Mouse (Mus musculus) megakaryocyte, embryonic 14.5 days (primary cell): ENCODE measurements at regions not wholly inside any gene's neighbourhood (a gene's known extent, or its start where the extent isn't known, plus 50 kb on each side); places are given as distances from the start of the nearest gene placed in this dataset.

Experiments
- H3K27me3 ChIP-seq: replicated peaks from 2 replicates; pipeline ENCODE3; 2012; ENCODE audit warnings: inconsistent platforms
- H3K36me3 ChIP-seq: replicated peaks from 2 replicates; pipeline ENCODE3; 2012; ENCODE audit warnings: low read length, inconsistent platforms, mixed read lengths
- H3K4me1 ChIP-seq: 2 replicates; pipeline ENCODE4 v1.6.1; 2012; ENCODE audit warnings: inconsistent platforms
- H3K4me3 ChIP-seq: replicated peaks from 2 replicates; pipeline ENCODE3; 2012; ENCODE audit warnings: moderate library complexity, mild to moderate bottlenecking, inconsistent platforms
- H3K9me3 ChIP-seq: 2 replicates; pipeline ENCODE4 v1.6.1; 2012; ENCODE audit warnings: inconsistent platforms
- FLI1 ChIP-seq: IDR thresholded peaks from 2 replicates; pipeline ENCODE4 v1.6.1; 2012; ENCODE audit warnings: low read length, inconsistent platforms, mixed read lengths
- GATA1 ChIP-seq: IDR thresholded peaks from 3 replicates; pipeline ENCODE4 v1.6.1; 2012; ENCODE audit warnings: mixed read lengths, low read length, inconsistent platforms, borderline replicate concordance

DNA sequence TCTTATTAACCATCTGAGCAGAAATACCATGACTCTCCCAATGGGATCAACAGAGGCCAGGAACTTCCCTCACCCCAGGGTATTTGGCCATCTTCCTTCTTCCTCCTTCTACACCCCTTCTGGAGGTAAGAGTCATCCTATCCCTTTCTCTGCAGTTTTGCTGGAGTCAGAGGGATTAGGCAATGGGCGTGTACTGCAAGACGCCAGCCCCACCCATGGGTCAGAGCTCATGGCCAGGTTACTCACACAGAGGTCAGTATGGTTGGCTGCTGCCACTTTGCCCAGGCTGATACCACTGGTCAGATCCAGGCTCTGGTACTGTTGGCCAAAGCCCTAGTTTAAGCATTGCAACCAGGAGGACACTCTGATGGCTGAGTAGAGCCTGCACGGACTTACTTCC, 157.3 kb upstream of the Nrip1 start:
- Histone ChIP-seq H3K4me1 (peaks cover 13% of the 10 kb centered on the region), H3K36me3 (no peaks in the 10 kb centered on the region), H3K4me3 (no peak overlapping the region), H3K27me3 (no peaks in the 10 kb centered on the region), H3K9me3 (no peaks in the 10 kb centered on the region)
- no peak for TF ChIP-seq FLI1
- TF ChIP-seq GATA1: no peak

- H3K4me3 ChIP-seq: no peak overlapping the region
- TF ChIP-seq FLI1 (no peak), GATA1 (no peak)
- peaks cover 22% of the 10 kb centered on the region for H3K4me1 ChIP-seq
- H3K9me3 ChIP-seq: no peaks in the 10 kb centered on the region
- no peaks in the 10 kb centered on the region for H3K27me3 ChIP-seq
- H3K36me3 ChIP-seq: no peaks in the 10 kb centered on the region
Measured at GRCm38 (mm10) chr16:76529613-76530012, 156.0 kb upstream of the Nrip1 start.

GRCm38 (mm10) chr16:76527106-76527949, 153.7 kb upstream of the Nrip1 start:
- no peak for TF ChIP-seq GATA1
- no peak for TF ChIP-seq FLI1
- H3K27me3 ChIP-seq: no peaks in the 10 kb centered on the region
- H3K9me3 ChIP-seq: no peaks in the 10 kb centered on the region
- no peak overlapping the region for H3K4me3 ChIP-seq
- peaks cover 19% of the 10 kb centered on the region for H3K4me1 ChIP-seq
- H3K36me3 ChIP-seq: no peaks in the 10 kb centered on the region

DNA sequence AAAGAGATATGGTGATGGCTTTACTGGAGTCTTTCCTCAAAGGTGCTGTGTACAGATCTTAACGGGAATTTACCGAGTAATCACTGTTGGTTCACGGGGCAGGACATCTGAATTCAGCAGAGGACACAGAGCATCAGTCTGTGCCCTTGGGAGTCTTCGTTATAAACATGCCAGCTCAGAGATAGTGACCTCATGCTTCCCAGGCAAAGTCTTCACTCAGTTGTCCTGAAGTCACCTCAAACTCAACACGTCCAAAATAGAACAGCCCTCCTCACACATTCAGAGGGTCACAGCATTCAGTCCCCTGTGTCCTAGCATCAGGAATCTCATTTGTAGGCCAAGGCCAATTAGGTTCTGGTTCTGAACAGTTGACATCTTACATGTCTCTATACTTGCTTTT, 151.9 kb upstream of the Nrip1 start:
- H3K27me3 ChIP-seq: no peaks in the 10 kb centered on the region
- H3K4me1 ChIP-seq: peaks cover 15% of the 10 kb centered on the region; the same call in 1 of the 2 replicates
- no peak overlapping the region for H3K4me3 ChIP-seq
- TF ChIP-seq FLI1: no peak
- no peak for TF ChIP-seq GATA1
- H3K36me3 ChIP-seq: no peaks in the 10 kb centered on the region
- H3K9me3 ChIP-seq: no peaks in the 10 kb centered on the region

GRCm38 (mm10) chr16:76524921-76525320, 151.3 kb upstream of the Nrip1 start:
- no peak for TF ChIP-seq GATA1
- TF ChIP-seq FLI1: no peak
- Histone ChIP-seq H3K36me3 (no peaks in the 10 kb centered on the region), H3K4me3 (no peak overlapping the region), H3K4me1 (peaks cover 15% of the 10 kb centered on the region; the same call in 1 of the 2 replicates), H3K27me3 (no peaks in the 10 kb centered on the region), H3K9me3 (no peaks in the 10 kb centered on the region)

DNA sequence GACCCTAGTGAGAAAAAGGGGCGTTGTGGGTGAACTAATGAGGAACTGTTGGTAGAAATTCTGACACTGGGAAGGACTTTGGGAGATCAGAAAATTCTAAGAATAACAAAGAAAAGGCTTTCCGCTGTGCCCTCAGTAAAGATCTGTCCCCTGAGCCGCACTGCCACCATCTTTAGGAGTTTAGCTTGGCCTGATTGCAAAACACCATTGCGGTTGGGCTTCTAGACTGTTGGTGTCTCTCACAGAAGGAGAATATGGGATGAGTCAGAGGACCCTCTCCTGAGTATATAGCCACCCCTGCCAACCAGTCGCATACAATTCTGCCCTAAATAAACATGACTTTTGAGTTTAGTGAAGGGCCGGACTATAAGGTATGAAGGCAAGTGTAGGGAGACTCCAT, 147.5 kb upstream of the Nrip1 start:
- TF ChIP-seq GATA1 (no peak), FLI1 (no peak)
- Histone ChIP-seq H3K4me3 (no peak overlapping the region), H3K27me3 (no peaks in the 10 kb centered on the region), H3K36me3 (no peaks in the 10 kb centered on the region), H3K9me3 (no peaks in the 10 kb centered on the region), H3K4me1 (peaks cover 10% of the 10 kb centered on the region; the same call in 1 of the 2 replicates)

GRCm38 (mm10) chr16:76520643-76520993, 147.0 kb upstream of the Nrip1 start:
- Histone ChIP-seq H3K36me3 (no peaks in the 10 kb centered on the region), H3K4me3 (no peak overlapping the region), H3K9me3 (no peaks in the 10 kb centered on the region), H3K4me1 (peaks cover 6% of the 10 kb centered on the region; the same call in 1 of the 2 replicates), H3K27me3 (no peaks in the 10 kb centered on the region)
- no peak for TF ChIP-seq GATA1
- no peak for TF ChIP-seq FLI1

DNA sequence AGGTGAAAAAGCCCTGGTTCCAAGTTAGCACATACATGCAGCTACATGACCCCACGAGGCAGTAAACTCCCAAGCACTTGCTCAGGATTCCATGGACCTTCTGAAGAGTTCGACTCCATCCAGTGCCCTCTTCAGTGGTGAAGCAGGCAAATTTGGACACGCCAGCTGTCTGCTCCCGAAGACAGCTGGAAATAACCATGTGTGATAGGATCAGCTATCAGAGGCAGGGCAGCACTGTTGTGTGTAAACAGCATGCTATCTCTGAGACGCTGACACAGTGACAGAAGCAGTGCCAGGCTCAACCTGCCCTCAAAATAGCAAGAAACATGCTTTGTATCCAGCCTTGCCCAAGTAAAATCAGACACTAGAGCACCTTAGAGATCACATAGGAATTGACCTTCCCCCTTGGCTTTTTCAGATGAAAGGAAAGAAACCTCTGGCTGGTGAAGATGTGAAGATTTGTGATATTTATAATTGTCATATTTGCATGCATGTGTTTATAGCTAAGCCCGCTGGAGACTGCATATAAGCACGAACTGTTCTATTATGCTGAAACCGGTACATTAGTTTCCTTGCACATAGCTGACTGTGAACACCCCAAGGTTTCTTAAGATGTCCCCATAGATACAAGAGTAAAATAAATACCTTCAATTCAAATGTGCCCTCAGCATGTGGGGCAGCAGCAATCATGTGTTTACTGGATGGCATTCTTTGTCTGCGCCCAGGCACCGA, 146.4 kb upstream of the Nrip1 start:
- TF ChIP-seq FLI1 (no peak), GATA1 (no peak)
- H3K9me3 ChIP-seq: no peaks in the 10 kb centered on the region
- peaks cover 4% of the 10 kb centered on the region; the same call in 1 of the 2 replicates for H3K4me1 ChIP-seq
- H3K27me3 ChIP-seq: no peaks in the 10 kb centered on the region
- H3K4me3 ChIP-seq: no peak overlapping the region
- H3K36me3 ChIP-seq: no peaks in the 10 kb centered on the region

- Histone ChIP-seq H3K36me3 (no peaks in the 10 kb centered on the region), H3K9me3 (no peaks in the 10 kb centered on the region), H3K27me3 (no peaks in the 10 kb centered on the region), H3K4me3 (no peak overlapping the region), H3K4me1 (no peaks in the 10 kb centered on the region)
- TF ChIP-seq GATA1 (no peak), FLI1 (no peak)
Measured at GRCm38 (mm10) chr16:76510861-76511260, 137.2 kb upstream of the Nrip1 start.

GRCm38 (mm10) chr16:76509109-76509650, 135.6 kb upstream of the Nrip1 start:
- TF ChIP-seq GATA1: no peak
- TF ChIP-seq FLI1: no peak
- Histone ChIP-seq H3K4me1 (no peaks in the 10 kb centered on the region), H3K9me3 (no peaks in the 10 kb centered on the region), H3K27me3 (no peaks in the 10 kb centered on the region), H3K36me3 (no peaks in the 10 kb centered on the region), H3K4me3 (no peak overlapping the region)
